Mouse (Mus musculus) urinary bladder, postnatal 25 days (tissue): ENCODE measurements around the gene Pard3b.

Source experiments
- DNase-seq: peaks from one replicate; pipeline ENCODE4 v3.0.0; 2022; ENCODE audit warnings: low spot score

Gene Pard3b

GRCm38 (mm10) chr1:62081129-62081528, 442.5 kb downstream of the Pard3b start:
- DNase-seq = no peak

- peak; percentile 4 for DNase-seq
These were observed 447.4 kb downstream of the Pard3b start for GRCm38 (mm10) chr1:62085995-62086394.

- DNase-seq = no peak
These were observed 448.8 kb downstream of the Pard3b start for GRCm38 (mm10) chr1:62087464-62087863.

- no peak for DNase-seq
These were observed 456.3 kb downstream of the Pard3b start for GRCm38 (mm10) chr1:62094885-62095284.

GRCm38 (mm10) chr1:62122426-62122825, 483.8 kb downstream of the Pard3b start:
- no peak for DNase-seq

- no peak for DNase-seq
These were observed 490.6 kb downstream of the Pard3b start for GRCm38 (mm10) chr1:62129186-62129585.

- DNase-seq = no peak
These were observed 509.5 kb downstream of the Pard3b start for GRCm38 (mm10) chr1:62148134-62148533.

- DNase-seq = no peak
These were observed 510.2 kb downstream of the Pard3b start for GRCm38 (mm10) chr1:62148786-62149185.

- no peak for DNase-seq
These were observed 517.3 kb downstream of the Pard3b start for GRCm38 (mm10) chr1:62155970-62156369.

- DNase-seq = no peak
These were observed 521.0 kb downstream of the Pard3b start for GRCm38 (mm10) chr1:62159592-62159991.

GRCm38 (mm10) chr1:62175013-62175640, 536.5 kb downstream of the Pard3b start:
- no peak for DNase-seq

GRCm38 (mm10) chr1:62181638-62182037, 543.0 kb downstream of the Pard3b start:
- DNase-seq = no peak

- no peak for DNase-seq
These were observed 544.0 kb downstream of the Pard3b start for GRCm38 (mm10) chr1:62182634-62183033.

GRCm38 (mm10) chr1:62190786-62191185, 552.2 kb downstream of the Pard3b start:
- no peak for DNase-seq

GRCm38 (mm10) chr1:62197515-62197914, 558.9 kb downstream of the Pard3b start:
- no peak for DNase-seq

GRCm38 (mm10) chr1:62200919-62201318, 562.3 kb downstream of the Pard3b start:
- no peak for DNase-seq

- DNase-seq = no peak
These were observed 563.1 kb downstream of the Pard3b start for GRCm38 (mm10) chr1:62201686-62202257.

GRCm38 (mm10) chr1:62213285-62213684, 574.7 kb downstream of the Pard3b start:
- no peak for DNase-seq

- DNase-seq = no peak
These were observed 577.2 kb downstream of the Pard3b start for GRCm38 (mm10) chr1:62215842-62216241.

- no peak for DNase-seq
These were observed 577.9 kb downstream of the Pard3b start for GRCm38 (mm10) chr1:62216568-62216967.

GRCm38 (mm10) chr1:62229129-62229528, 590.5 kb downstream of the Pard3b start:
- no peak for DNase-seq

- DNase-seq = no peak
These were observed 595.4 kb downstream of the Pard3b start for GRCm38 (mm10) chr1:62234039-62234438.

- no peak for DNase-seq
These were observed 596.5 kb downstream of the Pard3b start for GRCm38 (mm10) chr1:62235121-62235520.
